Mouse (Mus musculus) central nervous system, embryonic 18 days (tissue): ENCODE results near the gene Olfr1156. TPM values are rescaled to one million over a fixed set of nuclear protein-coding genes. Genes with fewer than 3 reads are reported as not detected.

Experiments
- polyA plus RNA-seq: library from polyadenylated mRNA; depleted of rRNA; stranded (reverse); fragments of >200 nt; gene quantifications from 2 replicates; pipeline ENCODE4 v1.2.3, GENCODE M21; 2012; rRNA removed

Gene Olfr1156
- polyA plus RNA-seq: not detected in 2 replicates

DNA sequence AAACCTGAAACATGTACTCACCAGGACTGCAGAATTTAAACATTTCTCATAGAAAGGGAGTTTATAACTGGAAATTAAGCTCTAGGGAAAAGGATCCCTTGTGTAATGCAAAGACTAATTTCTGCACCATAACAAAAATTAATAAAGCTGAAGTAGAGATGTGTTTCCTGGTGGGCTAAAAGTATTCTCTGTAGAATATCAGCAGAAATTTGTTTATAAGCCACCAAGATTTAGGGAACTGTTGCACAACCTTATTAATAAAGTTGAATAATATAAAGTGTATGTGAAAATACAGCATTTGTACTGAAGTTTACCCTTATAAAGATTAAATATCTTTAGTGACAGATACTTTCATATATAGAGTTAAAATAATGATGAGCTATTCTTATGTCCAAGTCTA lies at the start of gene Olfr1156:
Gene Olfr1156, minus strand, starts transcription at position 101 of the 400 bp plus-strand sequence.

DNA sequence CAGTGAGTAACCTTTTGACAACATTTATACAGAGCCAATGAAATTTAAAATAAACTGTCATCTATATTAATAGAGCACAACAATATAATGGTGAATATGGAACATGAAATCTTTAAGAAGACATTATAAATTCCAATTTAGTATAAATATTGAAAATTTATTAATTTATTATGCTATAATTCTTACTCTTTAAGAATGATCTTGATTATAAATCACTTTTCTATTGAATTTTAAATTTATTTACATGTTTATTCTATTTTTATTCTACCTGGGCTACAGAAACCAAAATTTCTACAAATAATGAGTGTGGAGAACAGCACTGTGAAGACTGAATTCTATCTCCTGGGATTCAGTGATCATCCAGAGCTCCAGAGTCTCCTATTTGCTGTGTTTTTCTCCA lies 36.9 kb upstream of the Olfr1156 start, which contains the start of gene Olfr1158:
Gene Olfr1158, plus strand, starts transcription at position 301 of the 400 bp plus-strand sequence.

DNA sequence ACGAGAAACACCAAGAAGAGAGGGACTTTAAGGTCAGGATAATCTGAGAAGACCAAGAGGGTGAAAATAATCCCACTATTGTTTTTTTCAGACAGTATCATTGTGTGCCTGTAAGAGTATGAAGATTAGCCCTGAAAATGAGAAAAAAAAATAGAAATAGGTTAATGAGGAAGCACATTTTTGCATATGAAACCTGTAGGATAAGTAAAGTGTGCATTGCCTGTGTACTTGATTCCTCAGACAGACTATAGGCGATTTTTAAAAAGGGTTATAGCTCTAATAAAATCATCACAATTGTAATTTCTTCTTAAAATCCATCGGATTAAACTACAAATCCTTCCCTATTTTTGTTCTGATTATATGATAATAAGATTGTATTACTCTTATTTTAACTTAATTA lies 21.7 kb upstream of the Olfr1156 start, which contains the start of gene Olfr74:
Gene Olfr74, minus strand, starts transcription at position 101 of the 400 bp plus-strand sequence.

DNA sequence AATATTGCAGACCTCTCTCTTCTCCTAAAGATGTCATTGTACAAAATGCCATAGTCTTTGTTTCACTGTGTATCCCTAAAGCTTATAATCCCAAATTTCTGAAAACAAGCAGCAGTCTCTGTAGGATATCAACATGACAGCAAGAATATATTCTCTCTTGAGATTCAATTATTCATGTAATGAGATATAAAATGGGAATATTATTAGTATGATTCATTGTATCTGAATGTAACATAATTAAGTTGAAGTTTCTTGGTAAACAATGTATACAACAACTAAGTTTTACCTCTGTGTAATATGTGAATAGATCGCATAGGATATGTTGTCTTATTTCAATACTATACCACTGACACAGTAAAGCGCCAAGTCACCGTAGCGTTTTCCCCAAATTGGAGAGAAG lies 15.3 kb upstream of the Olfr1156 start, which contains the start of gene Olfr1157:
Gene Olfr1157, minus strand, starts transcription at position 101 of the 400 bp plus-strand sequence.

DNA sequence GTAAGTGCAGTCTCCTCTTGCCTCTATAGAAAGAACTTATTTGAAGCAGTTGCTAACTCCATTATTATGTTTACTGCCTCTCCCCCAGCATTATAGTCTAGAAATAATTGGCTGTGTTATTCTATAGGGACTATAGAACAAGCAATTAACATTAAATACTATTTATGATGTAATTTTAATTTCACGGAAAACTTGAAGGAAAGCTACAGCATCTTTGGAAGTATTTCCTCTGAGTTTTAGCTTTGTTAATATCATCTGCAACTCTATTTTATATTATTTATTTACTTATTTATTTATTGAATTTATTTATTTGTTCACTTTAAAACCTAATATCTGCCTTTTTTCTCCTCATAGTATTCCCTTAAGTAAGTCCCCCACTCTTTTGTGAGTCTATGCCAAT lies 7.9 kb downstream of the Olfr1156 start, which contains the start of gene Olfr1155:
Gene Olfr1155, minus strand, starts transcription at position 101 of the 400 bp plus-strand sequence.

DNA sequence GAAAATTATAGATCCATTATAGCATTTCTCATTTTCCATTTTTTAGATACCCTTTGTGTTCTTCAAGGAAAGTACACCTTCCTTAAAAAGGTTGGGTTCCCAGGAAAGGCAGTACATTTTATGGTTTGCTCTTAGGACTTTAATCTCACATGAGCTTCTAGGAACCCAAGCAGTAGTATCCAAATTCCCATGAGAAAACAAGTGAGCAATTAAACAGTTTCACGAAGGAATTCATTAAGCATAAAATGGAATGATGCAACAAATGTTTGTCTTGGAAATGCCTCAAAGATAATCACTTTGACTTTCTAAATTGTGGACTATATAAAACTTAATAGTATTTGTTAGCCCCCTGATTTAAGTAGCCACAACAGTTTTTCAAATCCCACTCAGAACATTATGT lies 47.8 kb downstream of the Olfr1156 start, which contains the start of gene Olfr1154:
Gene Olfr1154, minus strand, starts transcription at position 101 of the 400 bp plus-strand sequence.

Other genes with a start within 250 kb of the Olfr1156 start
- gene Olfr1137, start 239.9 kb downstream of the Olfr1156 start, polyA plus RNA-seq: not detected in 2 replicates
- gene Olfr1138, start 213.1 kb downstream of the Olfr1156 start, polyA plus RNA-seq: not detected in 2 replicates
- gene Olfr1140, start 209.3 kb downstream of the Olfr1156 start, polyA plus RNA-seq: 0.11 TPM in 1 of 2 replicates, not detected in the other
- not detected in 2 replicates for gene Olfr1141, start 199.1 kb downstream of the Olfr1156 start, polyA plus RNA-seq
- not detected in 2 replicates for gene Olfr152, start 173.6 kb downstream of the Olfr1156 start, polyA plus RNA-seq
- not detected in 2 replicates for gene Olfr1143, start 152.5 kb downstream of the Olfr1156 start, polyA plus RNA-seq
- not detected in 2 replicates for gene Olfr1145, start 143.3 kb downstream of the Olfr1156 start, polyA plus RNA-seq
- gene Olfr1148, start 122.6 kb downstream of the Olfr1156 start, polyA plus RNA-seq: not detected in 2 replicates
- not detected in 2 replicates for gene Olfr1150-ps1, start 109.1 kb downstream of the Olfr1156 start, polyA plus RNA-seq
- gene Olfr1151, start 97.2 kb downstream of the Olfr1156 start, polyA plus RNA-seq: not detected in 2 replicates
- not detected in 2 replicates for gene Olfr1152, start 86.6 kb downstream of the Olfr1156 start, polyA plus RNA-seq
- gene Olfr1153, start 58.1 kb downstream of the Olfr1156 start, polyA plus RNA-seq: not detected in 2 replicates
- not detected in 2 replicates for gene Olfr1154, start 47.9 kb downstream of the Olfr1156 start, polyA plus RNA-seq
- gene Olfr1155, start 8.0 kb downstream of the Olfr1156 start, polyA plus RNA-seq: not detected in 2 replicates
- gene Olfr1157, start 15.2 kb upstream of the Olfr1156 start, polyA plus RNA-seq: not detected in 2 replicates
- not detected in 2 replicates for gene Olfr74, start 21.6 kb upstream of the Olfr1156 start, polyA plus RNA-seq
- gene Olfr1158, start 37.0 kb upstream of the Olfr1156 start, polyA plus RNA-seq: not detected in 2 replicates
- not detected in 2 replicates for gene Olfr1160, start 55.2 kb upstream of the Olfr1156 start, polyA plus RNA-seq
- gene Olfr1161, start 69.7 kb upstream of the Olfr1156 start, polyA plus RNA-seq: not detected in 2 replicates
- not detected in 2 replicates for gene Olfr73, start 84.6 kb upstream of the Olfr1156 start, polyA plus RNA-seq
- not detected in 2 replicates for gene Olfr1162, start 98.0 kb upstream of the Olfr1156 start, polyA plus RNA-seq
- gene Olfr1163, start 118.7 kb upstream of the Olfr1156 start, polyA plus RNA-seq: not detected in 2 replicates
- gene Olfr1164, start 140.9 kb upstream of the Olfr1156 start, polyA plus RNA-seq: not detected in 2 replicates
- gene Olfr1166, start 175.2 kb upstream of the Olfr1156 start, polyA plus RNA-seq: not detected in 2 replicates
- gene Olfr1167, start 202.1 kb upstream of the Olfr1156 start, polyA plus RNA-seq: not detected in 2 replicates
- gene Olfr1168, start 228.8 kb upstream of the Olfr1156 start, polyA plus RNA-seq: not detected in 2 replicates